Mouse (Mus musculus) T-cell, adult 2 months (primary cell): ENCODE measurements around the gene Rorb.

Experiments used
- DNase-seq: peaks from one replicate; pipeline ENCODE4 v3.0.0; 2022; ENCODE audit warnings: low spot score

The Rorb gene

GRCm38 (mm10) chr19:18888491-18889116 lies 222.4 kb downstream of the Rorb start:
- DNase-seq = no peak

DNA sequence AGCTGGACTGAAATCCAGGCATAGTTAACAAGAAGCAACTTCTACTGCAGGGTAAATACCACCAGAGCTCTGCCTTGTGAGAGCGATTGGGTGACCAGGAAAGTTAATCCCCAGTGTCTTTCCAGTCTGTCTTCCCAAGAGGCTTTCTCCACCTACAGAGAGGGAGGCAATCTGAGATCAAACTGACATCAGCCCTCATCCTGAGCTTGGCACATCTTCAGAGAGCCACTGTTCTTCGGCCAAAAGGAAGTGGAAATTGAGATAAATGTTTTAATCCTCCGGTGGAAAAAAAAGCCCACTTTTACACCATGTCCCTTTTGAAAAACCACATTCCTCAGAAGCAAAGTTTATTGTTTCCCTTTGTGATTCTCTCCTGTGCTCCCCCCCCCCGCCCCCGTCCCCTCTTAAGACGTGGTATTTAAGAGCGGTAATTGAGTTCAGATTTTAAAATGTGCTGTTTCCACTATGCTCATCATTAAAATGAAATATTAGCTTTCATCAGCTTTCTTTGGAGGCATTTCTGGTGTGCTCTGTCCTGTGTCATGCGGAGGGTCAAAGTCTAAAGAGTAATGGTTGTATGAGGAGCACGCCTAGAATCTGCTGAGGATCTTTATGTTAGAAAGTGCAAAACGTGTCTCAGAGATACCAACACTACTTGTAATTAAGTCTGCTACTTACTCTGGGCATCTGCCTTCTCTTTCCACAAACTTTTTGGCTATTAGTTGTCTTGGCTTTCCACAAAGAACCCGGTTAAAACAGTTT lies 223.2 kb downstream of the Rorb start:
- no peak for DNase-seq

- DNase-seq = no peak
These were observed 229.8 kb downstream of the Rorb start for GRCm38 (mm10) chr19:18881162-18881561.
